Mouse (Mus musculus) layer of hippocampus, adult 18-20 months (tissue): ENCODE measurements around the gene Zfp46. TPM values are rescaled to one million over a fixed set of nuclear protein-coding genes. Genes with fewer than 3 reads are reported as not detected.

Source experiments
- DNase-seq, 2 experiments: peaks; one replicate each; pipeline ENCODE4 v3.0.0; 2022; ENCODE audit warnings: low spot score in 2 of 2
- total RNA-seq, 2 experiments: library from RNA; stranded (reverse); gene quantifications; 2 replicates each; pipeline ENCODE4 v1.2.3; 2021

The Zfp46 gene
- total RNA-seq, 2 experiments from 2014 or later, result 34.2 to 34.6 TPM

DNA sequence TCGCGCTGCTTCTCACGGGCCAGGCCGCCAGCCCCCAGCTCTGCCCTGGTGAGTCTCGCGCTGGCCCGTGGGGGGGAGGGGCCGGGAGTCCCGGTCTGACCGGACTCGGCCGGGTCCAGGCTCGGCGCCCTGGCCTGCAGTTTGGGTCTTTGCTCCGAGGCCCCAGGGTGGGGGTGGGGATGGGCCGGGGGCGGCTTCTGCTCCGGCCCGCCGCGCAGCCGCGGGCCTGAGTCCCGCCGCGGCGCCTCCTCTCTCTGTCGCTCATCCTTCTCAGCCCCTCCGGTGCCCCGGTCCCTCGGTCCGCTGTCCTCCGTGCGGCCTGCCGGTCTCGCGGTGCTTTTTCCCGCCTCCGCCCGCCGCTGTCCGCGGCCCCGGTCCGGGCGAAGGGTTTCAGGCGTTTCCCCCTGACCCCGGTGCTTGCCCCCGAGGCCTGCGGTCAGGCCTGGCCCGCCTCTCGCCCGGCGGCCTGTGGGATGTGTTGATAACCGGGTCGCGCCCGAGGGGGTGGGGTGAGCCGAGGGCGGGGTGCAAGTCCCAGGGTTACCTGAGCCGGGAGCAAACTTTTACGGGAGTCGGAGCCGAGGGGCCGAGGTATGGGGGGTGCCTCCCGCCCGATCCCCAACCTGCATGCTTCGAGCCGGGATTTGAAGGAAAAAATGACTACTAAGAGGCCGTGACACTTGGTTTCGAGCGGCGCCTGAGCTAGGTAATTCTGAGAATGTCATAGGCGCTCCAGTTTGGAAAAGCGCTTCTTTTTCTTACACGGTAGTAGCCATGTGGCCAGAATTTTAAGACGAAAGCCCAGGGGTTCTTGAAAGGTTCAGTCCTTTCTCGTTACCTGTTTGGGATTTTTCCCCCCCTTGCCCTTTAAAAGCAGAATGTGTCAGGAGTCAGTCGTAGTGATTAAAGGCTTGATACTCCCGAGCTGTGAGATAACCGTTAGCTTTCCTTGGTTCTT is 26.8 kb downstream of the Zfp46 start:
- DNase-seq, result peak in 1 of 2 experiments; percentile 10

DNA sequence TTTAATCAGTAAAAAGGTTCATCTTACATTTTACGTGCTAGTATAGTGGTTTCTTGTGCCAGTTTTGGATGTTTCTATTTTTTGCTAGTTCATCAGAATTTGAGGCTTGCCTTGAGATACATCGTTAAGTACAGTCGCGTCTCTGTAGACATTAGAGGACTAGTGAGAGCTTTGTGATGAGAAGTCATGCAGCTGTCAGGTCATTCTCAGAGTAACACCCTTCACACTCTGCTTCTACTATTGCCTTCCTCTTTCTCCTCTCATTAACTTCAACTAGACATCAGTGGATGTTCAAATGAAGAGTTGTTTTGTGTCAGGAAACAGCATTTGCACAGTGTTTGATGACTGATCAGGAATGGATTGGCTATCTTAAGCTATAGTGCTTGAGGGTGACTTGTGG is 28.1 kb downstream of the Zfp46 start:
- DNase-seq, result no peak

DNA sequence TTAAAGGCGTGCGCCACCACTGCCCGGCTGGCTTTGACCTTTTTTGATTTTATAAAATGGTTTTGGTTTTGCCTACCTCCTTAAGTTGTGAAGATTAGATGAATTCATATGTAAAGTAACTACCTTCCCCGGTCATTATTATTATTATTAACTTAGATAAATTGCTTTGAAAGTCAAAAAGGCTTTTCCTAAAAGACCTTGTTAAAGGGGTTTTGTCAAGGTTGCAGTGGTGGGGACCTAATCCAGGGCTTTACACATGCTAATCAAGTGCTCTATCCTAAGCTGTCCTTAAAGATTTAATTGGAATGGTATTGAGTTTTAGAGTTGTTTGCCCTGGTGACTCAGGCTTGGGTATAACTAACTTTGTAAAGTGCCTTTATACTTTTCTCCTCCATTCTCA is 33.2 kb downstream of the Zfp46 start:
- DNase-seq, result no peak

DNA sequence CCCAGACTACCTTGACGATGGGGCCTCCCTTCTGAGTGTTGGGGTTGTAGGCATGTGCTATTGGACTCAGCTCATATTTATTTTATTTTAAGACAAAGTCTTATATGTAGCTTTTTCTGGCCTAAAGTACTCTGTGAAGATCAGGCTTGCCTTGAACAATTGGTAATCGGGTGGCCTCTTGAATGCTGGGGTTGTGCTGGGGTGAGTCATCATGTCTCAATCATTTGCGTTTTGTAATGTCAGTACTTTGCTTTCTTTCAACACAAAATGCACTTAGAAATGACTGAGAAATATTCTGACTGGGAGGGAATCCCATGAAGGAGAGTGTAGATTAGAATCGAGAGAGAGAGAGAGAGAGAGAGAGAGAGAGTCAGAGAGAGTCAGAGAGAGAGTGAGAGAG is 35.5 kb downstream of the Zfp46 start:
- no peak for DNase-seq

DNA sequence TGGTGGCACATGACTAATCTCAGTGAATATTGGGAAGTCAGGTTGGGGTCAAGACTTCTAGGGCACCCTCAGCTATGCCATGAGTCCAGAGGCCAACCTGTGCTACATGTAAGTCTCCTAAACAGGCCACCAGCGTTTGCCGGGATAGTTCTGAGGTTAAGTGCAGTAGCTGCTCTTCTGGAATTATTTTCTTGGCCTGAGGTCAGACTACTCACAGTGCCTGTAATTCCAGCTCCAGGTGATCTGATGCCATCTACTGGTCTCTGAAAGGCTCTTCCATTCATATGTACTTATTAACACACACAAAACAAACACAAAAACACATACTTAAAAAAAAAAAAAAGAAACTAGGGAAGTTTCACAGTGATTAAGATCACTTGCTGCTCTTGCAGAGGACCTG is 39.7 kb downstream of the Zfp46 start:
- no peak for DNase-seq

DNA sequence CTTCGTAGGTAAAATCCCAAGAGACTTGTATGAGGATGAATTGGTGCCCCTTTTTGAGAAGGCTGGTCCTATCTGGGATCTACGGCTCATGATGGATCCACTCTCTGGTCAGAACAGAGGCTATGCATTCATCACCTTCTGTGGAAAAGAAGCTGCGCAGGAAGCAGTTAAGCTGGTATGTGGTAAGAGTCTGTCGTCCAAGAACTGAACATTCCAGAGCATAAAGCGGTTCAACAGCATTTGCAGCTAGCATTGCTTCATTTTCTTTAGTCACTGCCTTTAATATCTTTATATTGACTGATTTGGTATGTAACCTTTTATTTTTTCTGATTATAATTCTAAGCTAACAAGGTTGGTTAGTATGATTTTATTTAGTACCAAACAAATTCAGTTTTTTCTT is 42.8 kb downstream of the Zfp46 start:
- DNase-seq, result no peak

DNA sequence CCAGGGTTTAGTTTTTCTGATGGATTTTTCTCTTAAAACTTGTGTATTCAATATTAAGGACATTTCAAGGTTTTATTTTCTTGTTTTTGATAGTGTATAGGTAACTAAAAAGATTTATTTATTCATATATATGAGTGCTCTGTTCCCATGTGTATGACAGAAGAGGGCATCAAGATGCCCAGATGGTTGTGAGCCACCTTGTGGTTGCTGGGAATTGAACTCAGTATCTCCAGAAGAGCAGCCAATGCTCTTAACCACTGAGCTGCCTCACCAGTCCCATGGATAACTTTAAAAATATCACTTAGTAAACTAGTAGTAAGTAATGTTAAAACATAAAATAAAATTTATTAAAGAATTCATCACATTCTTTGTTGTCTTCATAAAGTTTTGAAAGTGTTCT is 43.6 kb downstream of the Zfp46 start:
- DNase-seq, result no peak

DNA sequence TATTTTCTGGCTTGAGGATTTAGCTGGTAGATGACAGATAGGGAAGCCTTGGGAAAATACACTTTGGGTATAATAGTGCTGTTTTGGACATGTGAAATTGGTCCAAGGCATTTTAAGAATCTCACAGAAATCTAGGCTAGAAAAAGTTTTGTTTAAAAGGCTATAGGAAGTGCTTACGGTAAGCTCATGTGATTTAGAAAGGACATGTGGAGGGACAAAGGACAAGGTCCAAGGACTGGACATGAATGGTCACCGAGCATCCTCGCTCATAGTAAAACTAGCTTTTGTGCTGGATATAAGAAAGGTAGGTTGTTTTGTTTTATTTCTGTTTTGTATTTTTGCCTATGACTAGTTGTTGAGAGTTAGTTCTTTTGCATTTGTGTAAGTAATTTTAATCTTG is 47.2 kb downstream of the Zfp46 start:
- DNase-seq, result no peak

DNA sequence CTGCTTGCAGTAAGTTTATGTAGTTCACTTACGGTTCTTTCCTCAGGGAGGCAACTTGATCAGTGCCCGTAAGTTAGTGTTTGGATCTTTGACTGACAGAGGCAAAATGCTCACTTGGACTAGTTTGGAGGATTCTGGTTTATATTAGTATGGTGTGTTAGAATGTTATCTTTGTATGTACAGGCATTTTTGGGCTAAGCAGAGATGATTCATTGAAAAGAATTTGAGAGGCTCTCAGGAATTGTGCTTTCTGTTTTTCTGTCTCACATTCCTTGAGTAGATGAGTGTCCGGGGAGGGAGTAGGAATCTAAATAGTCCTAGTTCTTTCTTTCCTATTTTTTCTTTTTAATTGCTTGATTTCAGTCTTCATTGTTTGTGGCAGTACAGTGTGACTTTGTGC is 48.7 kb downstream of the Zfp46 start:
- DNase-seq, result no peak

DNA sequence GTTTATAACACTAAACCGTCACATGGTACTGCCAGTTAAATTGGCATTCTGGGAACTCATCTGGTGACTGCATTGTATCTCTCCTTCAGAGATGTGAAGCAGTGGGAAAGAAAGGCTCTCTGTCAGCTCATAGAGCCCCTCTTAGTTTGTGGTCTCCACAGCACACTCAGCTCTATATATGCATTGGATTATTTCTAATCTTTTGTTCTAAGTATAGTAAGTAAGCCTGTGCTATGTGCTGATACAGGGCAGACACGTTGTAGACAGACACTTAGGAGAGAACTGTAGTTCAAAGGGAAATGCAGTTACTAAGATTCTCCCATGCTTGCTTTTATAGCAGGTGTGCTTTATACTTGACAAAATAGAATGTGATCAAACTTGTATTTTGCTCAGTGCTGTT is 50.6 kb downstream of the Zfp46 start:
- DNase-seq, result no peak

DNA sequence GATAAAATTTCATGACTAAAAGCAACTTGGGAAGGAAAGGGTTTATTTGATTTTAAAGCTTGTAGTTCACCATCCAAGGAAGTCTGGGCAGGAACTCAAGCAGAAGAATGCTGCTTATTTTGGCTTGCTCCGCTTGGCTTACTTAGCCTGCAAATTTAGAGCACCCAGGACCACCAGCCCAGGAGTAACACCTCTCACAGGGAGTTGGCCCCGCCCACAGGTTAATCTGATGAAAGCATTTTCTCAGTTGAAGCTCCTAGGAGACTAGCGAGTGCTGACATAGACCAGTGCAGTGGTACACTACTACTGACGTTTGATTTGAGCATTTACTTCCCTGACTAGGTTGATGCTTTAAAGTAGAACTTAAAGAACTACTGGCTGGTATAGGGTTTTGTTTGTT is 52.6 kb downstream of the Zfp46 start:
- DNase-seq, result no peak

Other genes starting within 250 kb of the Zfp46 start
- gene Rpl11, start 231.3 kb upstream of the Zfp46 start, total RNA-seq, result 100 to 1,000 TPM; 306 to 330 TPM
- gene Id3, start 141.2 kb upstream of the Zfp46 start, total RNA-seq, result 10 to 100 TPM; 30.0 to 35.1 TPM
- gene E2f2, start 112.3 kb upstream of the Zfp46 start, total RNA-seq, result under 1 TPM; 0.36 to 0.84 TPM
- 1 to 10 TPM; 2.2 to 2.6 TPM for gene Asap3, start 78.3 kb upstream of the Zfp46 start, total RNA-seq
- gene Tcea3, start 37.0 kb upstream of the Zfp46 start, total RNA-seq, result under 1 TPM in 1 of 2 experiments, not detected in 1; 0.50 TPM
- 10 to 100 TPM; 82.8 to 88.6 TPM for gene Hnrnpr, start 26.3 kb downstream of the Zfp46 start, total RNA-seq
- 1 to 10 TPM in 1 of 2 experiments, under 1 TPM in 1; 0.56 to 1.2 TPM for gene Htr1d, start 138.8 kb downstream of the Zfp46 start, total RNA-seq
- gene 6030445D17Rik, start 177.6 kb downstream of the Zfp46 start, total RNA-seq, result under 1 TPM; 0.51 to 0.77 TPM
- 10 to 100 TPM; 86.4 to 87.2 TPM for gene Luzp1, start 185.1 kb downstream of the Zfp46 start, total RNA-seq